Mouse (Mus musculus) heart, embryonic 14.5 days (tissue): ENCODE measurements around the gene Anks3. TPM values are rescaled to one million over a fixed set of nuclear protein-coding genes. Genes with fewer than 3 reads are reported as not detected.

Experiments
- ATAC-seq: fragments of 200-750 bp; cut with Nextera tagmentation; 2 replicates; pipeline ENCODE4 v1.8.0; 2017; ENCODE audit warnings: low read depth, moderate TSS enrichment; ENCODE audit not compliant: insufficient number of reproducible peaks, insufficient read depth, low FRiP score
- H3K27ac ChIP-seq, 2 experiments: fragments of 200-500 bp in 1 of 2; fragments of 300-500 bp in 1 of 2; sonication (generic) in 1 of 2; replicated peaks in 1 of 2; 2 replicates each; pipeline ENCODE4 v1.5.1; 2012 to 2014; ENCODE audit warnings: low read depth in 2 of 2, low read length in 2 of 2, control low read depth in 1 of 2, mild to moderate bottlenecking in 1 of 2, mixed read lengths in 1 of 2; ENCODE audit not compliant: control insufficient read depth in 1 of 2, insufficient read depth in 1 of 2
- H3K27me3 ChIP-seq: fragments of 300-500 bp; sonication (generic); 2 replicates; pipeline ENCODE4 v1.6.1; 2014; ENCODE audit warnings: mild to moderate bottlenecking, low read length, control low read depth; ENCODE audit not compliant: control insufficient read depth, insufficient read depth
- H3K36me3 ChIP-seq: fragments of 300-500 bp; sonication (generic); 2 replicates; pipeline ENCODE4 v1.6.1; 2014; ENCODE audit warnings: mild to moderate bottlenecking, control low read depth, low read length, mixed read lengths; ENCODE audit not compliant: control insufficient read depth, insufficient read depth
- H3K4me1 ChIP-seq, 2 experiments: fragments of 200-500 bp in 1 of 2; fragments of 300-500 bp in 1 of 2; sonication (generic) in 1 of 2; 2 replicates each; pipeline ENCODE4 v1.6.1; 2012 to 2014; ENCODE audit warnings: low read length in 2 of 2, control low read depth in 1 of 2, mixed read lengths in 1 of 2; ENCODE audit not compliant: control insufficient read depth in 2 of 2, insufficient read depth in 2 of 2
- H3K4me2 ChIP-seq: fragments of 300-500 bp; sonication (generic); 2 replicates; pipeline ENCODE4 v1.6.1; 2014; ENCODE audit warnings: mild to moderate bottlenecking, low read length
- H3K4me3 ChIP-seq, 2 experiments: fragments of 200-500 bp in 1 of 2; fragments of 300-500 bp in 1 of 2; sonication (generic) in 1 of 2; 2 replicates each; pipeline ENCODE4 v1.5.1; 2012 to 2014; ENCODE audit warnings: low read length in 2 of 2, mild to moderate bottlenecking in 2 of 2, control low read depth in 1 of 2, low read depth in 1 of 2, moderate library complexity in 1 of 2; ENCODE audit not compliant: control insufficient read depth in 1 of 2, insufficient read depth in 1 of 2
- H3K9ac ChIP-seq: fragments of 300-500 bp; sonication (generic); 2 replicates; pipeline ENCODE4 v1.6.1; 2014; ENCODE audit warnings: mild to moderate bottlenecking, low read length
- H3K9me3 ChIP-seq: fragments of 300-500 bp; sonication (generic); 2 replicates; pipeline ENCODE4 v1.6.1; 2016; ENCODE audit warnings: low read length, control low read depth; ENCODE audit not compliant: control insufficient read depth
- WGBS: fragments of 180-500 bp; shearing (Covaris S2); extraction: QIAGEN DNeasy Blood & Tissue Kit; methylation state at CpG from one replicate; pipeline ENCODE4 v1.1.7; 2014; 5-methylcytosine and 5-hydroxymethylcytosine counted together
- polyA plus RNA-seq: library from polyadenylated mRNA; unstranded; fragments of >200 nt; fragmentation: Nextera tagmentation; extraction: Ambion mirVana; gene quantifications from 2 replicates; pipeline ENCODE4 v1.2.1, GENCODE M21; 2014

Gene Anks3
- polyA plus RNA-seq, 1 experiment from 2014 or later = 32.3 TPM

DNA sequence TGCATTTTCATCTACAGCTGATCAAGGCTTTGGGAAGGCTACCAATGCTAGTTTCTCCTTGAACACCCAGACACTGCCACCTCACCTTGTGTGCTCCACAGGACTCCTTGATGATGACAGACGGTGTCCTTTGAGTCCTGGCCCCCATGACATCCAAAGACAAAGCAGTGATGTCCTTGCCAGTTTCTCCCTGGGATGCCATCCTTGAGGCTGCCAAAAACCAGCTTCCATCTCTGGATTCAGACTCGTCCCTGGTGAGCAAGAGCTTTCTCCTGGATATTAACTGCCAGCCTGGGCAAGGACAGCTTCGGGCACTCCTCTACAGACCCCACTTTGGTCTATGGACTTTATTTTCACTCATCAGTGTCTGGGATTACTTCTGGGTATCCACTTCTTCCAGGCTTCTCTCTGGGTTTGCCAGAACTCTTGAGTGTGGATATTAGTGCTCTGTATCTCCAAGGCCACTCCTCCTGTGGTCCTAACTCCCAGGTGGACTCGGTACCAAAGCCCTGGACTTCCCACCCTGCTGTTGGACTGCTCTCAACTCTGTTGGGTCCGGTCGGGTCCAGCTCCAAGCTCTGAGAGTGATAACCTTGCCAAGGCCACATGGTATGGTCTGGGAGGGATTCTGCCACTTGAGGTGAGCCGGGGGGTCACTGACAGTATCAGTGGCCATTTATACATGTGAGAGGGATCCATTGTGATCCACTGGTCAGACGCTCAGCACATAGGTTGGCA is 1.6 kb upstream of the Anks3 start:
- no peaks in the 10 kb centered on the region for H3K9me3 ChIP-seq
- H3K4me3 ChIP-seq = peak overlapping the region in 1 of 2 experiments; percentile 62; a peak in 2 of 4 replicates
- no peak overlapping the region for H3K27ac ChIP-seq
- H3K27me3 ChIP-seq = no peaks in the 10 kb centered on the region
- 85% methylated on average over 8 of the region's 8 CpGs for WGBS
- peak overlapping the region; percentile 77; the same call in 1 of the 2 replicates for H3K9ac ChIP-seq
- peaks cover 4 to 16% of the 10 kb centered on the region in 2 experiments; a peak in 3 of 4 replicates for H3K4me1 ChIP-seq
- no peak for ATAC-seq
- no peaks in the 10 kb centered on the region for H3K36me3 ChIP-seq
- peak overlapping the region; percentile 69 for H3K4me2 ChIP-seq

DNA sequence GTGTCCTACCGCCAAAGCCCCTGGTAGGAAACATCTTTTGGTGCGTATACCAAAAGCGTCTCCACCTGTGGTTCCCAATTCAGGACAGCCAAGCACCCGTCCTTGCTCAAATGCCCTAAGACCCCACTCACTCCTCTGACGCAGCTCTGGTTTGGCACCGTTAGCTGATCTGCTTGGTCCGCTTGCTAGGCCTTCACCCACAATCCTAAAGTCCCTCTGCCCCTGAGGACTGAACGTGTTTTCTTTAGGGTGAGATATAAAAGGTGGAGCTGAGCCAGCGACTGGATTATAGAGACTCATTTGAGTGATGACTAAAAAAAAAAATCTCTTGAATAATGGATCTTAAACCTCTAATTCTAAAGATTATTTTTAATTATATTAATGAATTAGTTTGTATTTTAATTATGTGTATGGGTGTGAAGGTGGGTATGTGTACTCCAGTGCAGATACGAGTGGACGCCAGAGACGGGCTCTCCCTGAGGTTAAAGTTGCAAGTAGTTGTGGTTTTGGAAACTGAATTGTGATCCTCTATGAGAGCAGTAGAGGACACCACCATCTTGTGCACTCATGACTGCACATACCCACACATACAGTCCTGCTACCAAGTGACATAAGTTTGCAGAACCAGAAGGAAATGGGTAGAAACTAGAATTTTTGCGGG is 856 bp upstream of the Anks3 start:
- Histone ChIP-seq H3K9me3 (no peaks in the 10 kb centered on the region), H3K9ac (peak overlapping the region; percentile 77), H3K27me3 (no peaks in the 10 kb centered on the region), H3K27ac (peak overlapping the region; percentile 63 to 69), H3K4me3 (peak overlapping the region; percentile 62 to 91), H3K4me2 (peak overlapping the region; percentile 69), H3K4me1 (peaks cover 4 to 16% of the 10 kb centered on the region in 2 experiments; a peak in 3 of 4 replicates), H3K36me3 (peaks cover 3% of the 10 kb centered on the region; the same call in 1 of the 2 replicates)
- WGBS = 21% methylated on average over 13 of the region's 13 CpGs
- ATAC-seq = 0 out of 2 replicates have a peak, but pooled peaks have one; percentile 1

- peak overlapping the region; percentile 62 to 91 for H3K4me3 ChIP-seq
- H3K27ac ChIP-seq = peak overlapping the region in 1 of 2 experiments; percentile 69; a peak in 2 of 4 replicates
- ATAC-seq = no peak
- H3K27me3 ChIP-seq = no peaks in the 10 kb centered on the region
- H3K36me3 ChIP-seq = peaks cover 9% of the 10 kb centered on the region; the same call in 1 of the 2 replicates
- peak overlapping the region; percentile 77 for H3K9ac ChIP-seq
- H3K4me1 ChIP-seq = peaks cover 4 to 16% of the 10 kb centered on the region in 2 experiments; a peak in 3 of 4 replicates
- H3K4me2 ChIP-seq = peak overlapping the region; percentile 69
- 36% methylated on average over 9 of the region's 9 CpGs for WGBS
- H3K9me3 ChIP-seq = no peaks in the 10 kb centered on the region
Observed at GRCm38 (mm10) chr16:4963346-4963745, 659 bp downstream of the Anks3 start.

DNA sequence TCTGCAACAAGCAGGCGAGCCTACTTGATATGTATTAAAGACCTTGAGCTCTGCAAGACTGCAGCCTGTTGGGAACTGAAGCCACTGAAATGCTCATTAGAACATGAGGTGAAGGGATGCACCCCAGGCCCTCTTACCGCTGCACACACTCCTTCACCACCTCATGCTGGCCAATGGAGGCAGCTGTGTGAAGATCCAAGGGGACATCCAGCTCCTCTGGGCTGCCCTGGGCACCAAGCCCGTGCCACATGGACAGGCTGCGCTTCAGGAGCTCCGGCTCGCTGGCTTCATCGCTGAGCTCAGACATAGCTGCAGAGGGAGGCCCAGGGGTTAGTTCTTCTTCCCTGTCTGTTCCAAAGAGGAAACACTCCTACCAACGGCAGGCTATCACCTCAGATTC is 3.7 kb downstream of the Anks3 start:
- H3K4me3 ChIP-seq = no peak overlapping the region
- no peak overlapping the region for H3K4me2 ChIP-seq
- H3K27ac ChIP-seq = no peak overlapping the region
- H3K36me3 ChIP-seq = peaks cover 36% of the 10 kb centered on the region
- H3K27me3 ChIP-seq = no peaks in the 10 kb centered on the region
- H3K9ac ChIP-seq = no peak overlapping the region
- peaks cover 4 to 13% of the 10 kb centered on the region in 2 experiments; a peak in 3 of 4 replicates for H3K4me1 ChIP-seq
- no peak for ATAC-seq
- H3K9me3 ChIP-seq = no peaks in the 10 kb centered on the region
- WGBS = 87% methylated on average over 8 of the region's 8 CpGs

- 89% methylated on average over 3 of the region's 3 CpGs for WGBS
- H3K4me3 ChIP-seq = no peak overlapping the region
- H3K4me2 ChIP-seq = no peak overlapping the region
- no peak overlapping the region for H3K9ac ChIP-seq
- H3K9me3 ChIP-seq = no peaks in the 10 kb centered on the region
- no peaks in the 10 kb centered on the region for H3K4me1 ChIP-seq
- no peak overlapping the region for H3K27ac ChIP-seq
- H3K27me3 ChIP-seq = no peaks in the 10 kb centered on the region
- no peak for ATAC-seq
- H3K36me3 ChIP-seq = peaks cover 64% of the 10 kb centered on the region
Observed at GRCm38 (mm10) chr16:4957446-4957845, 6.6 kb downstream of the Anks3 start.

DNA sequence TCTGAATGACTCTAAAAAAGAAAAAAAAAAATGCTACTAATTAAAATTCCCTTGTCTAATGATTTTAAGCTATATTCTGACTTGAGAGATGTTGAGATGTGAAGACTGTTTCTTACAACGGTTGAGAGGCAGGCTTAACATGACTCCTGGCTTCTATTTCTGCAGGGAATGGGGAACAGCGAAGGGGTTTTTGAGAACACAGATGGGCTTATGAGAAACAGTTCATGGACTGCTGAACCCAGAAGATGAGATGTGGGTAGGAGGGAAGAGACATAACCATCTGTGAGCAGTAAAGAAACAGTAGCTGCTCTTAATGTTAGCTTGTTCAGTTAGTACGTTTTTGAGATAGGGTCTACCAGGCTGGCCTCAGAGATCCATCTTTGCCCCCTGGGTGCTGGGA is 7.4 kb downstream of the Anks3 start:
- no peaks in the 10 kb centered on the region for H3K27me3 ChIP-seq
- no peak overlapping the region for H3K9ac ChIP-seq
- no peaks in the 10 kb centered on the region for H3K9me3 ChIP-seq
- no peak for ATAC-seq
- H3K4me3 ChIP-seq = no peak overlapping the region
- no peak overlapping the region for H3K4me2 ChIP-seq
- no peak overlapping the region for H3K27ac ChIP-seq
- WGBS = 94% methylated on average over 3 of the region's 3 CpGs
- peaks cover 73% of the 10 kb centered on the region for H3K36me3 ChIP-seq
- no peaks in the 10 kb centered on the region for H3K4me1 ChIP-seq

- Histone ChIP-seq H3K9me3 (no peaks in the 10 kb centered on the region), H3K27ac (no peak overlapping the region), H3K36me3 (peaks cover 91% of the 10 kb centered on the region), H3K4me3 (no peak overlapping the region), H3K4me1 (no peaks in the 10 kb centered on the region), H3K9ac (no peak overlapping the region), H3K27me3 (no peaks in the 10 kb centered on the region), H3K4me2 (no peak overlapping the region)
- ATAC-seq = no peak
- WGBS = 92% methylated on average over 4 of the region's 4 CpGs
Observed at GRCm38 (mm10) chr16:4947378-4947777, 16.6 kb downstream of the Anks3 start.
